Mouse (Mus musculus) testis, adult 2 months (tissue): ENCODE data around the gene B9d1. TPM values are rescaled to one million over a fixed set of nuclear protein-coding genes. Genes with fewer than 3 reads are reported as not detected.

Experiments
- H3K27ac ChIP-seq: fragments of 200-500 bp; 2 replicates; pipeline ENCODE4 v1.5.1; 2012; ENCODE audit warnings: low read depth, low read length; ENCODE audit not compliant: control insufficient read depth, insufficient read depth
- H3K27me3 ChIP-seq: fragments of 200-500 bp; 2 replicates; pipeline ENCODE4 v1.6.1; 2012; ENCODE audit warnings: mild to moderate bottlenecking, low read length, moderate library complexity; ENCODE audit not compliant: control insufficient read depth, insufficient read depth
- H3K36me3 ChIP-seq: fragments of 200-500 bp; 2 replicates; pipeline ENCODE4 v1.6.1; 2012; ENCODE audit warnings: mild to moderate bottlenecking, low read length; ENCODE audit not compliant: control insufficient read depth, insufficient read depth
- H3K4me1 ChIP-seq: fragments of 200-500 bp; 2 replicates; pipeline ENCODE4 v1.6.1; 2012; ENCODE audit warnings: low read length; ENCODE audit not compliant: control insufficient read depth, insufficient read depth
- H3K4me3 ChIP-seq: fragments of 200-500 bp; 2 replicates; pipeline ENCODE4 v1.5.1; 2012; ENCODE audit warnings: low read depth, mild to moderate bottlenecking, low read length, moderate library complexity, mixed read lengths; ENCODE audit not compliant: control insufficient read depth
- CTCF ChIP-seq: fragments of 200-500 bp; IDR thresholded peaks from 2 replicates; pipeline ENCODE4 v1.5.1; 2012; ENCODE audit warnings: low read depth, mild to moderate bottlenecking, inconsistent platforms, low read length, moderate library complexity; ENCODE audit not compliant: control insufficient read depth, insufficient read depth, insufficient replicate concordance
- POLR2A ChIP-seq: fragments of 200-500 bp; IDR thresholded peaks from 2 replicates; pipeline ENCODE4 v1.6.1; 2012; ENCODE audit warnings: low read depth, mild to moderate bottlenecking, inconsistent platforms, low read length, moderate library complexity; ENCODE audit not compliant: control insufficient read depth
- polyA plus RNA-seq: library from polyadenylated mRNA; depleted of rRNA; stranded (reverse); fragments of >200 nt; gene quantifications from 2 replicates; pipeline ENCODE4 v1.2.3, GENCODE M21; 2012

Gene B9d1
- polyA plus RNA-seq, 1 experiment = 310 TPM

- TF ChIP-seq POLR2A = no peak
- TF ChIP-seq CTCF = no peak
- H3K4me1 ChIP-seq = peaks cover 11% of the 10 kb centered on the region
- no peak overlapping the region for H3K27ac ChIP-seq
- H3K36me3 ChIP-seq = no peaks in the 10 kb centered on the region
- H3K4me3 ChIP-seq = no peak overlapping the region
- no peaks in the 10 kb centered on the region for H3K27me3 ChIP-seq
Observed at GRCm38 (mm10) chr11:61490944-61491520, 13.9 kb upstream of the B9d1 start.

- Histone ChIP-seq H3K27ac (no peak overlapping the region), H3K36me3 (no peaks in the 10 kb centered on the region), H3K4me3 (peak overlapping the region; percentile 96; the same call in 1 of the 2 replicates), H3K27me3 (no peaks in the 10 kb centered on the region), H3K4me1 (peaks cover 12% of the 10 kb centered on the region)
- TF ChIP-seq CTCF = no peak
- TF ChIP-seq POLR2A = no peak
Observed at GRCm38 (mm10) chr11:61492749-61493401, 12.1 kb upstream of the B9d1 start.

GRCm38 (mm10) chr11:61493525-61494128, 11.3 kb upstream of the B9d1 start:
- Histone ChIP-seq H3K27ac (peak overlapping the region; percentile 51), H3K27me3 (no peaks in the 10 kb centered on the region)
- TF ChIP-seq POLR2A (0 out of 2 replicates have a peak, but pooled peaks have one; percentile 8), CTCF (no peak)

GRCm38 (mm10) chr11:61494129-61494997, 10.6 kb upstream of the B9d1 start, which contains the start of gene Mapk7:
Gene Mapk7 (minus strand): TSS chr11:61494406.
- Histone ChIP-seq H3K27ac (peak within 1 kb of the TSS; percentile 92), H3K36me3 (no peaks in the 10 kb centered on the region), H3K4me1 (peaks cover 12% of the 10 kb centered on the region), H3K4me3 (peak within 1 kb of the TSS; percentile 96), H3K27me3 (no peaks in the 10 kb centered on the region)
- TF ChIP-seq POLR2A = peak; percentile 41; the same call in 1 of the 2 replicates
- no peak for TF ChIP-seq CTCF

More at GRCm38 (mm10) chr11:61493525-61494128, 11.3 kb upstream of the B9d1 start:
- peak overlapping the region; percentile 96 for H3K4me3 ChIP-seq
- no peaks in the 10 kb centered on the region for H3K36me3 ChIP-seq
- H3K4me1 ChIP-seq = peaks cover 12% of the 10 kb centered on the region

DNA sequence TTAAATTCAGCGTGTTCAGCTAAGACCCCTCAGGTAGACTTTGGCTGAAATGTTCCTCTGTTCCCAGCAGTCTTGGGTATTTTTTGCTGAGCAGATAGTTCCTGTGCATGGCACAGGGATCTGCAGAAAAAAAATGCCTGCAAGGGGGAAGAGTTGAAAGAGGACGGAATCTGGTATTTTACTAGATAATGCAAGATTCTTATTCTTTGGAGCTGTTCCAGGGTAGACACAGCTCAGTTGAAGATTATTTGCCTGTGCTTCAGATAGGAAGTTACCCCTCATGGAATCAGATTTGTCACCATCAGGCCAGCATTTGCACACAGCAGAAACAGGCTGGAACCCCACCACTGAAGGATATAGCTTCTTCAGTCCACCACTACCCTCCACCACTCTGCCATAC, 9.4 kb upstream of the B9d1 start:
- Histone ChIP-seq H3K4me1 (peaks cover 12% of the 10 kb centered on the region), H3K27ac (no peak overlapping the region)
- no peak for TF ChIP-seq POLR2A
- TF ChIP-seq CTCF = no peak

GRCm38 (mm10) chr11:61497490-61497889, 7.5 kb upstream of the B9d1 start:
- Histone ChIP-seq H3K4me3 (no peak overlapping the region), H3K4me1 (peaks cover 12% of the 10 kb centered on the region), H3K27me3 (no peaks in the 10 kb centered on the region), H3K27ac (no peak overlapping the region), H3K36me3 (no peaks in the 10 kb centered on the region)
- TF ChIP-seq CTCF (no peak), POLR2A (no peak)

More for the DNA sequence above, 9.4 kb upstream of the B9d1 start:
- H3K4me3 ChIP-seq = no peak overlapping the region
- no peaks in the 10 kb centered on the region for H3K27me3 ChIP-seq
- no peaks in the 10 kb centered on the region for H3K36me3 ChIP-seq

GRCm38 (mm10) chr11:61498736-61499504, 6.0 kb upstream of the B9d1 start:
- TF ChIP-seq POLR2A = no peak
- no peak for TF ChIP-seq CTCF
- peaks cover 6% of the 10 kb centered on the region for H3K4me1 ChIP-seq
- no peak overlapping the region for H3K27ac ChIP-seq
- no peaks in the 10 kb centered on the region for H3K27me3 ChIP-seq
- no peaks in the 10 kb centered on the region for H3K36me3 ChIP-seq
- no peak overlapping the region for H3K4me3 ChIP-seq
